Mouse (Mus musculus) bone marrow, adult 2 months (tissue): ENCODE results near the gene Otud7a.

Experiments used
- CTCF ChIP-seq: fragments of 200-500 bp; IDR thresholded peaks from 2 replicates; pipeline ENCODE4 v1.5.1; 2011; ENCODE audit warnings: low read length, control low read depth; ENCODE audit not compliant: control insufficient read depth, insufficient read depth
- POLR2A ChIP-seq: fragments of 200-500 bp; IDR thresholded peaks from 2 replicates; pipeline ENCODE4 v1.6.1; 2011; ENCODE audit warnings: low read depth, mild to moderate bottlenecking, control low read depth, low read length, borderline replicate concordance; ENCODE audit not compliant: control insufficient read depth

GRCm38 (mm10) chr7:63719183-63719944, 274.8 kb downstream of the Otud7a start:
- TF ChIP-seq CTCF (no peak), POLR2A (no peak)
